Mouse (Mus musculus) adipocyte (in vitro differentiated cells): Measurements from ENCODE around the gene Akap14.

Experiments used
- DNase-seq: peaks from one replicate; pipeline ENCODE4 v3.0.0-alpha.2; 2016; ENCODE audit warnings: low spot score

Gene Akap14

GRCm38 (mm10) chrX:37103826-37104225 lies 64.8 kb downstream of the Akap14 start:
- no peak for DNase-seq
